Mouse (Mus musculus): ENCODE results near the gene Plppr3.

Gene Plppr3

DNA sequence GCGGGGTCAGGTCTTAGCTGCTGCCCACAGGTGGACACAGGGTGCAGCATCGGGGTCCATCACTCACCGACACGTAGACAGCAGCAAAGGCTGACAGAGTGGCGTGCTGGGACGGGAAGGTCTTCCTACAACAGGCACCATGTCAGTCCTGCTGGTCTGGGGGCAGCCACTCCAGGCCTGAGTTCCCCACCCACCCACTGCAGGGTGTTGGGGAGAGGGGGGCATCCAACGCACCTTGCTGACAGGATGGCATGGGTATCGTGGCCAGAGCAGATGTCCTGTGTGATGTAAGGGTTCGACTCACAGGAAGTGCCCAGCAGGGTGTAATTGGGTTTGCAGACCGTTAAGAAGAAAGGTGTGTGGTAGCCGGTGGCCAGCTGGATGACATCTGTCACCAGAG, 7.8 kb downstream of the Plppr3 start:
- DNase-seq (ENCODE audit: low read depth, low spot score): no peak

DNA sequence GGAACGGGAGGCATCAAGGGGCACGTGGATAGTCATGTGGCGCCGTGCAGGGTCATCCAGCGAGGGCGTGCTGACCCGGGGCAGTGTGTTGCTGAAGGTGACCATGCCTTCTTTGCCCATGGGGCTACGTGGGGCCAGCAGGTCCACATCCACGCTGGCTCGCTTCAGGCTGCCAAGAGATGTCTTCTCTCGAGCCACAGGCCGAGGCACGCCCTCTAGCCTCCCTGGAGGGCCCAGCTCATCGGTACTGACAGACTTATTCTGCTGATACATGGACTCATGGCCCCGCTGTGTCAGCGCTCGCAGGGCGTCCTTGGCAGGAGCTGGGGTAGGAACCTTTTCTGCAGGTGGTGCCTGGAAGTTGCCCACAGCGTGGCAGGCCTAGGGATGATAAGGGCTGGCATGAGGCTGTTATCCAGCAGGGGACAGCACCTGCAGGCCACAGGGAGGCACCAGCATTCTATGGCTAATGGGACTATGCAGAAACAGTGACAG, 8.6 kb downstream of the Plppr3 start:
- no peak for DNase-seq (ENCODE audit: low read depth, low spot score)

DNA sequence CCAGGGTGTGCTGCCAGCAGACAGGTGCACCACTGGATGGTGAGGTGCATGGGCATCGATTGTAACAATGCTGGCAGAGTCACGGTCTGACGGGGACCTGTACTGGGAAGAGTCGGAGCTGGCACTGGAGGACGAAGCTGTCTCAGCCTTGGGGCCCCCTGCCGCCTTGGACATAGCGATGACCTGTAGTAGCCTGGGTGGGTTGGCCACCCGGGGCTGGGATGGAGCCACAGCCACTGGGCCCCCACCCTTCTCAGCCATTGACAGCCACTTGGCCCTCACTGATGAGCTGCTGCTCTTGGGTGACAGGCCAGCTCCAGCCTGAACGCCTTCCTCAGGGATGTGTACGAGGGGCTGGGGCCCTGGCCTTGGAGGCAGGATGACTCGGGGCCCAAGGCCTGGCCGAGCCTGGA, 9.2 kb downstream of the Plppr3 start:
- no peak for DNase-seq (ENCODE audit: low read depth, low spot score)

DNA sequence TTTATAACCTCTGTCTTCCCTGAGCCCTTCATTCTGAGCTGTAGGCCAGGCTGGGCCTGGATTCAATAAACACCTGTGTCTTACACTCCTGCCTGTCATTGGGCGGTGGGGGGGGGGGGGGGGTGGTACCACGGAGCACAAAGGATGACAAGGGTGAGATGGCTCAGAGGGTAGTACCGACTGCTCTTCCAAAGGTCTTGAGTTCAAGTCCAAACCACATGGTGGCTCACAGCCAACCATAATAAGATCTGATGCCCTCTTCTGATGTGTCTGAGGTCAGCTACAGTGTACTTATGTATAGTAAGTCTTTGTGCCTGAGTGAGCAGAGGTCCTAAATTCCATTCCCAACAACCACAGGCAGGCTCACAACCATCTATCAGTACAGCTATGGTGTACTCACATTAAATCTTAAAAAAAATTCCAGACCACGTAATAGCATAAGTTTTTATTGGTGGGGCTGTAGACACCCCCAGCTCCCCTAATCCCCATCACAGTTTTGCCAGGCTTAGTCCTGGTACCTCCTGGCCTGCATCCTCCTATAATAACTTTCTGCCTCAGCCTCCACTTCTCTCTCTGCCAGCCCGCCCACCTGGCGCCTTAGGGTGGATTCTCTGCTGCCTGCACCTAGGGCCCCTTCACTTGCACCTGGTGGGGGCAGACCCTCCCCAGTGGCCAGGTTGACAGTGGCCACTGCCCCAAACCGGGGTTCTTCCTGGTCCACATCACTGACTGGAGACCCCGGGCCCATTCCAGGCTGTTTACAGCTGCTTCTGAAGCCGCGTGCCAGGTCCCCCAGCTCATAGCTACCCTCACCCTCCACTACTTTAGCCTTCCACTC, 9.9 kb downstream of the Plppr3 start:
- no peak for DNase-seq (ENCODE audit: low read depth, low spot score)

DNA sequence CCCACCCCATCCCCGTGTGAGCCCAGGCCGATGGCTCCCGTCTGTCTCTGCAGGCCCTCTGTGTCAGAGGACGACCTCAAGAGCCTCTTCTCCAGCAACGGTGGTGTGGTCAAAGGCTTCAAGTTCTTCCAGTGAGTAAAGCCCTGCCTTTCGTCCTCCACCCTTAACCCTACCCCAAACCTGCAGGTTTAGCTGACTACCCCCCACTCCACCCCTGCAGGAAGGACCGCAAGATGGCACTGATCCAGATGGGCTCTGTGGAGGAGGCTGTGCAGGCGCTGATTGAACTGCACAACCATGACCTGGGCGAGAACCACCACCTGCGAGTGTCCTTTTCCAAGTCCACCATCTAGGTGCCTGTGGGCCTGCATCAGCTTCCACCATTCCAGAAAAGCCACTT, 11.5 kb downstream of the Plppr3 start:
- no peak for DNase-seq (ENCODE audit: low read depth, low spot score)

DNA sequence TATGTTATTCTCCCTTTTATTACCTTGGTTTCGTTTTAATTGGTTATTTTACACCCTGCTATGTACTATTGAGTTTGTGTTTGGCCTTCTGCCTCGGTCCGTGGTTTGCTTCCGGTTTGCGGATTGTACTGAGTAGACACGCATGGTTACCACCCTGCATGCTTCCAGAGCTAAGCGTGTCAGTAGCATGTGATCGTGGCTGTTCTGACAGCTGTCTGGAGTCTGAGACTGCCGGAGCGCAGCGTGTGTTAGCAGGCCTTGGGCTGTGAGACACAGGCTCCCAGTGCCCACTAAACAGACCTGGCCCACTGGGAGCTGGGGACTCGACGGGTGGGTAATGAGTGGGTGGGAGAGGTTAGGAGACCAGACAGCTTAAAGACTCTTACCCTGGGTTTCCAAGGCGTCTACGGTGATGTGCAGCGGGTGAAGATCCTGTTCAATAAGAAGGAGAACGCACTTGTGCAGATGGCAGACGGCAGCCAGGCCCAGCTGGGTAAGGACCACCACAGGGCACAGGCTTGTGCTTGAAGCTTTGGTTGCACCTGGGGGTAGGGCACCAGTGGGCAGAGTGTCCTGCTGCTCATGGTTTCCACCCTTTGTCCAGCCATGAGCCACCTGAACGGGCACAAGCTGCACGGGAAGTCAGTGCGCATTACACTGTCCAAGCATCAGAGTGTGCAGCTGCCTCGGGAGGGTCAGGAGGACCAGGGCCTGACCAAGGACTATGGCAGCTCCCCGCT, 12.2 kb downstream of the Plppr3 start:
- no peak for DNase-seq (ENCODE audit: low read depth, low spot score)

DNA sequence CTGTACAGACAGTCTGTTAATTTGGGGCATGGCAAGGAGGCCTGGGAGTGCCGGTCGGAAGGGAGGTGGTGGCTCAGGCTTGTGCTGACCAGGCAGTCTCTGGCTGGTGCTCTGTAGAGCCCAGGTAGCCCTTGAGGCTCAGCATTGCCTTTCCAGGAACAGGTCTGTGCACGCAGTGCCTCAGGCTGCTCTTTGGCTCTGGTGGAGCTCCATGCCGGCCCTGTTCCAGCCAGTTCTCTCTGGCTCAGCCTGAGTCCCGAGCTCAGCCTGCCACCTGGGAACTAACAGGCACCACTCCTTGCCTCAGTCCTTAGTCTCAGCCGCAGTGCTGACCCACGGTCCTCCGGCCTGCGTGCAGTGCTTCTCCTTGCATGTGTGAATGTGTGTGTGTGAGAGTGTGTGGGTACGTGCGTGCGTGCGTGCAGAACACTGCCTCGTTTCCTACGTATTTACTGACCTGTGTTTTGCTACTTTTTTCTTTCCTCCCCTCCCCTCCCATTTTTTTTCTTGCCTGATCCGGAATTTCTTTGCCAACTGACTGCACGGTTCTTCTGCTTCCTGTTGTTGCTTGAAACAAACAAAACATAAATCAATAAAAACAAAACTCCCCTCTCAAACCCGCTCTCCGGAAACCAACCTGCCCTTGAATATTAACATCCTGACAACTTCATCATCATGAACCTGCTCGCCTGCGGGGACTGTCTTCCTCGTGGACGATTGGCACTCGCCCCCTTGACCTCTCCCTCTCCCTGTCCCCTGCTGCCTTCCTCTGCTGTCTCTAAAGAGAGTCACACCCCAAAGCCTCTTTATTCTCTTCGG, 13.0 kb downstream of the Plppr3 start:
- DNase-seq (ENCODE audit: low read depth, low spot score): no peak

DNA sequence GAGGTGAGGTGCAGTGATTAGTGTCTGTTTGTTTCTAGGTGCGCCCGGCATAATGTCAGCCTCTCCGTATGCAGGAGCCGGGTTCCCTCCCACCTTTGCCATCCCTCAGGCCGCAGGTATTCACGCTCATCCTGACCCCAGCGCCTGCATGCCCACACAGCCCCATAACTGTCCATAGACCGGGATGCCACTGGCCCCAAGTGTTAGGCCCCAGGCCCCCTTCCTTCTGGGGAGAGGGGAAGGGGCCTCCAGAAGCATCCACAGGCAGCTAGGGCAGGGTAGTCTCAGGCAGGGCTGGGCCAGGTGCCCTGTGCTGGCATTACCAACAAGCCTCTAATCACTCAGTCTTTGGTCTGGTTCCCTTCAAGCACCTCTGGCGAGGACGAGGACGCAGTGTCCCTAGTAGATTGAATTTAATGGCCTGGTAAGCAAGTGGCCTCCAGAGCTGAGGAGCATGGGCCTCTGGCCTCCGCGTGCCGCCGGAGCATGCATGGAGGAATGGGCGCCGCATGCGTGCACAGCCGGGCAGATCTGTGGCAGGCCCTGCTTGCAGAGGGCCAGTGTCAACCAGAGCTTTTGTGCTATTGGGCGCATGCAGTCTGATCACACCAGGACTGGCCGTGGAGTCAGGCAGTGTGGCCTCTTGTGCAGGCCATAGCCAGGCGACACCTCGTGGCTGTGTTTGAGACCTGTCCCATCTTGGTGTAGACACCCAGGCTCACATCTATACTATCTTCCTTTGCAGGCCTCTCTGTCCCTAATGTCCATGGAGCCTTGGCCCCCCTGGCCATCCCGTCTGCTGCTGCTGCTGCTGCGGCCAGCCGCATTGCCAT, 14.1 kb downstream of the Plppr3 start:
- DNase-seq (ENCODE audit: low read depth, low spot score): no peak

DNA sequence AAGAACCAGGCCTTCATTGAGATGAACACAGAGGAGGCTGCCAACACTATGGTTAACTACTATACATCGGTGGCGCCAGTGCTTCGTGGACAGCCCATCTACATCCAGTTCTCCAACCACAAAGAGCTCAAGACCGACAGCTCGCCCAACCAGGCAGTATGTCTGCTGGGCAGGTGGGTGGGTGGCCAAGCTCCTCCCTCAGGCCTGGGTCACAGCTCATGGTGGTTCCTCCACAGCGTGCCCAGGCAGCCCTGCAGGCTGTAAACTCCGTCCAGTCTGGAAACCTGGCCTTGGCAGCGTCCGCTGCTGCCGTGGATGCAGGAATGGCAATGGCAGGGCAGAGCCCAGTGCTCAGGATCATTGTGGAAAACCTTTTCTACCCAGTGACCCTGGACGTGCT, 15.3 kb downstream of the Plppr3 start:
- no peak for DNase-seq (ENCODE audit: low read depth, low spot score)

DNA sequence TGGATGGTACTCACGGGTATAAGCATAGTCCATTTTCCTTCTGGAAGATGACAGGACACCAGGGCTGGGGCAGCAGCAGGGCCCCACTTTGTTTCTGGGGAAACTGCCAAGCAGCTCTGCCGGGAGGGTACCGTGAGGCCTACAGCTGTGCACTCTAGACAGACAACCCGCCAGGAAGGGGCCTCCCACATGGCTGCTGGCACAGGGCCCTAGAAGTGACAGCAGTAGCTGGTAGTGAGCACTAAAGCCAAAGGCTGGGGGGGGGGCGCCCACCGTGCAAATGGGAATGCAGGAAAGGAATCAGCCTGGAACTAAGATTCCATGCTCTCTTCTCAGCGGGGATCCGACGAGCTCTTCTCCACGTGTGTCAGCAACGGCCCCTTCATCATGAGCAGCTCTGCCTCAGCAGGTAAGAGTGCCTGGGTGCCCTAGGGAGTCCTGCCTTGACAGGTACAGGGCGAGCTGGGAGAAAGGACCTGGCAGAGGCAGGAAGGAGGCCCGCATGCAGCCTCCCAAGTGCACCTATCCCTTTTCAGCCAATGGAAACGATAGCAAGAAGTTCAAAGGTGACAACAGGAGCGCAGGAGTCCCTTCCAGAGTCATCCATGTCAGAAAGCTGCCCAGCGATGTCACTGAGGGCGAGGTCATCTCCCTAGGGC, 15.9 kb downstream of the Plppr3 start:
- DNase-seq (ENCODE audit: low read depth, low spot score): no peak

DNA sequence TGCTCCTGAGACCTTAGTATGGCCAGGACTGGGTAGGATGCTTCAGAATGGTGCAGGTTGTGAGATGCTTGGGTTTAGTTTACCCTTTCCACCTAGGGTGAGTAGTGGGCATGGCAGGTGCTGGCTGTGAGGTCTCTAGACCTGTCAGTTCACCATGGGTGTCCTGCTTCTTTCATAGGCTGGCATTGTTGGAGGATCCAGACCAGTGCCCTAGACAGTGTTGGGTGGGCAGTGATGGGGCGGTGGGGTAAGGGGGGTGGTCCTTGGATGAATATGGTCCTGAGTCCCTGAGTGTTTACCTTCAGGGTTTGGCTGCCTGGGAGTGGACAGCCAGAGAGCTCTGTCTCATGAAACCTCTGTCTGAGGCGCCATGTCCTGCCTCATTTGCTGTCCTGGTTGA, 16.5 kb downstream of the Plppr3 start:
- no peak for DNase-seq (ENCODE audit: low read depth, low spot score)

DNA sequence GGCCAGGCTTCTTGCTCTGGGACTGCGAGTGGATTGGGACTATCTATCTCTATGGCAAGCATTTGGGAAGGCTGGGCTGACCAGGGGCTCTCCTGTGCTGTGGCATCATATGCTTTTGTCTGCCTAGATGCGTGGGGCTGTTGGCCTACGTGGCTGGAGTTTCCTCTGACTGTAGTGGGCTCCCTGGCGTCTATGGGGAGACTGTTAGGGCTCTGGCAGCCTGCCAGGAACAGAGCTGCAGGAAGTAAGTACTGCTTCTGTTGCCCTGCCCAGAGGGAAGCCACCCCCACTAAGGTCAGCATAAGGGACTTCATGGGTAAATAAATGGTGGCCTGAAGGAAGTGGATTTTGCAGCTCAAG, 17.0 kb downstream of the Plppr3 start:
- no peak for DNase-seq (ENCODE audit: low read depth, low spot score)

DNA sequence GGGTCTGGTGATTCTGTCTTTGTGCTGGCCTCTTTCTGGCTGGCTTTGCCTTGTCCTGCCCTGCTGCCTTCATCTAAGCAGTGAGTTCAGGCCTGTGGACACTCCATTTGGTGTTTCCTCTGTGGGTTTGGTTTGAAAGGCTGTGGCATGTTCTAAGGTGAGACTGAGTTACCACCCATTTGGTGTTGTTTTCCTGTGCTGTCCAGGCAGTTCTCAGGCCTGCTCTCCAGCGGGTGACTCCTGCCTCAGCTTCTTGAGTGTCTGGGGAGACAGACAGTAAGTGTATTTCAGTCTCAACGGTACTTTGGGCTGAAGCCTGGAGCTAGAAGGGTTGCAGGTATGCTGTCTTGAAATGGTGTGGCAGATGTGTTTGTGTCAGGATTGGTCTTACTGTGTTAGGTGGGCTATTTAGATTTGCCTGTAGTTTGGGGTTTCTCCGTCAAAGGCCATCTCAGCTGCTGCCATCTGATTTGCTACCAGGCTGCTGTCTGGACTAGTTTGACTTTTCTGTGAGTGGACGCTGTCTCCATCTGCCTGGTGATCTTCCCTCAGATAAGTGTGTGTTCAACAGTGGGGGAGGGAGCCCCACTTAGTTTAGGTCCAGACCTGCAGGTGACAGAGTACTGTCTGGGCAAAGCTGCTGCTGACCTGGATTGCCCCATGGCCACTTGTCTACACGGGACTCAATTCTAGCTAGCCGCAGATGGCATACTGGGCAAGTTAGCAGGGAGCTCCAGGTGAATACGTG, 17.6 kb downstream of the Plppr3 start:
- no peak for DNase-seq (ENCODE audit: low read depth, low spot score)

DNA sequence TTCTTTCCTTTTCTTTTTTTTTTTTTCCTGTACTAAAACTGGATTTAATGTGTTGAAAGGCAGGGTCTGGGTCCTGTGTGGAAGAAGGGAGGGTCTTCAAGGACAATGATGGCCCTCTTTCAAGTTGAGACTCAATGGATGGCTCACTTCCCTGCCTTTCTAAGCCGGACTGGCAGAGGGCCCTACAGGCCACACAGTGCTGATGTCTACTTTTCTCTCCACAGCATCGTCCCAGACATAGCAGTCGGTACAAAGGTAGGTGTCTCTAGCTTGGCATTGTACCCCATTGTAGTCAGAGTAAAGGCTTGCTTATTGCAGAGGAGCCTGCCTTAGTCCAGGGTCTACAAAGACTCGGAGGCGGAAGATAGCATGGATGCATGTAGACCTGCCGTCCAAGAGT, 18.2 kb downstream of the Plppr3 start:
- DNase-seq (ENCODE audit: low read depth, low spot score): no peak

DNA sequence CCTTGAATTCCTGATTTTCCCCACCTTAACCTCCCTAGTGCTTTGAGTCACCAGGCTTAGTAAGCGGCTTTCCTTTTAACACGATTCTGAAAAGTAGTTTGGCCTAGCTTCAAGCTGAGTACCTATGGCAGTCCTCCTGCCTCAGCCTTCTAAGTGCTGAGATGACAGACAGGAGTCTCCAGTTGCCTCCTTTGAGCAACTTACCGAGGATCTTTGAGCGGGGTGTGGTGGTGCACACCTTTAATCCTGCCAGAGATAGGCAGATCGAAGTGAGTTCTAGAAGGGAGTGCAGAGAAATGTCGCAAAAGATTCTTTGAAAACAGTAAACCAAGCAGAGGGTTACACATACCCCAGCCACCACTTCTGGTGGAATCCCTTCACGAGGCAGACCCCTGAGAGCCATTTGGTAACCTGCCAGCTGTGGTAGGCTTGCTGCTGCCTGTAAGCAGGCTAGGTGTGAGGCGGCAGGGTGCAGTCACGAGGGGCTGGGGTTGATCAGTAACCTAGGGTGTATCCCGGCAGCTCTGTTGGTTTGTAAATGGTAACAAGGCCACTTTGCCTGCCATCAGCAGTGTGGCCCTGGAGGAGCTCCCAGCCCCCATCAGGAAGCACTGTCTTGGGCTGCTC, 18.8 kb downstream of the Plppr3 start:
- no peak for DNase-seq (ENCODE audit: low read depth, low spot score)

DNA sequence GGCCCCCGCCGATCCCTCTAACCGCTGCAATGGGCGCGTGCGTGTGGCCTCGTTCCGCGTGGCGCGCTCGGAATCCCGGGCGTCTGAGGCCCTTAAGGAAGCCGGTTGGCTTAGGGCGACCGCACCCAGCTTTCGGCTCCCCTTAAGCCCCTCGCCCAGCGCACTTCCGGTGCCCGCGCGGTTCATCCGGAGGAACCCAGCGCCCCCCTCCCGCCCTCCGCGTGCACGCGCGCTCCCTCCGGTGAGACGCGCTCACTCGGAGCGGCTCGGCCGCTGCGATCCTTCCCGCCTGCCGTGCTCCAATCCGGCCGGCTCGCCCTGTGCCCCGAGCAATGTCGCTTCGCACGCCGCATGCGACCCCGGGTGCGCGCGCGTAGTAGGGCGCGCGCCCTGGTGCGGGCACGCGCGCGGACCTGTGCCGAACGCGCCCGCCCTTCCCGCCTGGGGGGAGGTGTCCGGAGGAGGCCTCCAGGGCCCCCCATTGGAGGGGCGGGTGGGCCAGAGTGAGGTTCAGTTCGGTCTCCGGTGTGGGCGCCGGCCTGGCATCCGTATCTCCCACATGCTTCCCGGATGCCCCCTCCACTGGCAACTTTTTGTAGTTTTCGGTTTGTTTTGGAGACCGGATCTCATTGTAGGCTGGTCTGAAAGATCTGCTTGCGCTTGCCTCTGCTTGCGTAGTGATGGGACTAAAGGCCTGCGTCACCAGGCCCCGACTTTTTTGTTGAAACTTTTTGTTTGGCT, 19.5 kb downstream of the Plppr3 start:
- DNase-seq (ENCODE audit: low read depth, low spot score): peak; percentile 57

DNA sequence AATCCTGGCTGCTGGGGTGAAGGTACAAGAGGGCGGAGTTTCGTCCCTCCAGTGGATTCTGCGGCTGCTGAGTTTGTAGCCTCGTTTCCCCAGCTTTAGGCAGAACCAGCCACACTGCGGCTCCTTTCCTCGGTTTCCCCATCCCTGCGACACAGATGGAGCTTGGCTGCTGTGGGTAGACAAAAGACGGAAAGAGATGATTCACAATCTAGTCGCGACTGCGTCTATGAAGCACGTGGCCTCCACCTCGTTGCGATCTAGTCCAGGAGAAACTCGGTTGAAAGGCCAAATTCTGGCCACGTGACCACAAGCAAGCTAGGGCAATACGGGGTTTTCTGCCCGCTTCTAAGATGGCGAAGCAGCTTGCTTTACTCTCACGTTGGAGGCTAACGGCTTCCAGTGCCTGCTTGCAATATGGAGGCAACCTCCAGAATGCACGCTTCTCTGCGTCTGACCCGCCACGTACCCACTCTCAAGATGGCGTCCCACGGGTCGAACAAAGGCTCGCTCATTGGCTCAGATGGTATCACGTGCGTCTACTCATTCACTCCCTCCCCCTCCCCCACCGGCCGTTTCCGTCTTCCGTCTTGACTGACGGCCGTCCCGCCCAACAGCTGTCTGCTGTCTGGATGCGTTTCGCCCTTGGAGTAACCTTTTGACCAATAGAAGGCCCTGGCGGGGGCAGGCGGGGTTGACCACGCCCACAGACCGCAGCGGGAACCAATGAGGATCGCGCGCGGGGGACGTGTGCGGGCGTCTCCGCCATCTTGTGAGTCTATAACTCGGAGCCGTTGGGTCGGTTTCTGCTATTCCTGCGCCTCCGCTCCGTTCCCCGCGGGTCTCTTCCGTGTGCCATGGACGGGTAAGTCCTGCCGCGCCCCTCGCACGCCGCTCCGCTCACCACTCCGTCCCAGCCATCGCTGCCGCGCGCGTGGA, 20.3 kb downstream of the Plppr3 start, which contains the start of gene Ptbp1:
Gene Ptbp1, plus strand, starts transcription at position 568 of the 936 bp plus-strand sequence.
- peak; percentile 99 for DNase-seq (ENCODE audit: low read depth, low spot score)

DNA sequence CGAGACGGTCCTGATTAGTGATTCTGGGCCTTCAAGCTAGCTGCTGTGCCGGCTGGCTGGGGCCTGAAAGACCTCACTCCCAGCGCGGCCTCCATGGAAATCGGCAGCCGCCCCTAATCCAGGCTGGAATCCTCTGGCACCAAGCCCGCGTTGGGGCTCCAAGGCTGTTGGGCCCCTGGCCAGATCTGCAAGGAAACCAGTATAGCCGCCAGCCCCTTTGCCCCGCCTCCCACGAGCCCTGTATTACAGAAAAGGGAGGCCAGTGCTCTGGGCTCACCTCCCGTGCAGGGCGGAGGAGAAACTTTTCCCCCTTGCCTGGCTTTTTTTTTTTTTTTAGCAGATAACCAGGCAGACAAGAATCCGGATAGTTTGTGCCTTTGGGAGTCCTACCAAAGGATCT, 21.0 kb downstream of the Plppr3 start:
- no peak for DNase-seq (ENCODE audit: low read depth, low spot score)

All from WW6 (cell line).